Mouse (Mus musculus): ENCODE data around the gene Bola3.

Bola3 gene

GRCm38 (mm10) chr6:83370316-83370965 is 21.5 kb downstream of the Bola3 start:
- H3K9me3 ChIP-seq (ENCODE audit: low read length): peaks cover 10% of the 10 kb centered on the region
- H3K4me1 ChIP-seq (replicated peaks; ENCODE audit: low read depth, low read length): peaks cover 35% of the 10 kb centered on the region
- peaks cover 23% of the 10 kb centered on the region for H3K36me3 ChIP-seq (ENCODE audit: insufficient read depth, low read length)
- no peak for TF ChIP-seq CTCF (conservative IDR thresholded peaks at IDR 0.05; ENCODE audit: low read length)
- TF ChIP-seq POU5F1 (IDR thresholded peaks at IDR 0.05; ENCODE audit: borderline replicate concordance, low read length): no peak
- no peak for TF ChIP-seq NANOG (IDR thresholded peaks at IDR 0.05; ENCODE audit: borderline replicate concordance, low read length)
- peaks cover 39% of the 10 kb centered on the region for H3K27me3 ChIP-seq (ENCODE audit: insufficient read depth, low read length)
- H3K4me3 ChIP-seq (replicated peaks; ENCODE audit: low read length): peak overlapping the region; percentile 54

DNA sequence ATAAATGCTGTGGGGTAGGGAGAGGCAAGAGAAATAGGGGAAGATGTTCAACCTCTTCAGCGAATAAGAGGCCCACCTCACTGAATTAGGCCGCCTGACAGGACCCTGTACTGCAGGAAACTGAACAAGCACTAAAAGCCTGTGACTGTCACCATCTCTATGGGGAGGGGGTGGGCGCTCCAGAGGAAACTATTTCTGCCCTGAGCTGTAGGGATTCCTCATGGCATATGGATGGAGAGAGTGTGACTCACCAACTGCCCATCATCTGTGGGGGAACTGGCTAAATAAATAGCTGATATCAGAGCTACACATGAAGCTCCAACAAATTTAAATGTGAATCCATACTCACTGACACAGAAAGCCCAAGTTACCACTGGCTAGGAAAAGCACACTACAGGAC is 22.4 kb downstream of the Bola3 start:
- H3K9me3 ChIP-seq (ENCODE audit: low read length): peaks cover 10% of the 10 kb centered on the region
- H3K4me3 ChIP-seq (replicated peaks; ENCODE audit: low read length): no peak overlapping the region
- peaks cover 32% of the 10 kb centered on the region for H3K4me1 ChIP-seq (replicated peaks; ENCODE audit: low read depth, low read length)
- peaks cover 38% of the 10 kb centered on the region for H3K27me3 ChIP-seq (ENCODE audit: insufficient read depth, low read length)
- peaks cover 25% of the 10 kb centered on the region for H3K36me3 ChIP-seq (ENCODE audit: insufficient read depth, low read length)
- TF ChIP-seq CTCF (conservative IDR thresholded peaks at IDR 0.05; ENCODE audit: low read length) (no peak), NANOG (IDR thresholded peaks at IDR 0.05; ENCODE audit: borderline replicate concordance, low read length) (no peak), POU5F1 (IDR thresholded peaks at IDR 0.05; ENCODE audit: borderline replicate concordance, low read length) (no peak)

GRCm38 (mm10) chr6:83373704-83374300 is 24.9 kb downstream of the Bola3 start:
- no peak for TF ChIP-seq POU5F1 (IDR thresholded peaks at IDR 0.05; ENCODE audit: borderline replicate concordance, low read length)
- no peak for TF ChIP-seq NANOG (IDR thresholded peaks at IDR 0.05; ENCODE audit: borderline replicate concordance, low read length)
- TF ChIP-seq CTCF (conservative IDR thresholded peaks at IDR 0.05; ENCODE audit: low read length): no peak
- Histone ChIP-seq H3K9me3 (ENCODE audit: low read length) (peaks cover 10% of the 10 kb centered on the region), H3K27me3 (ENCODE audit: insufficient read depth, low read length) (peaks cover 17% of the 10 kb centered on the region), H3K4me1 (replicated peaks; ENCODE audit: low read depth, low read length) (peaks cover 14% of the 10 kb centered on the region), H3K4me3 (replicated peaks; ENCODE audit: low read length) (no peak overlapping the region), H3K36me3 (ENCODE audit: insufficient read depth, low read length) (peaks cover 27% of the 10 kb centered on the region)

DNA sequence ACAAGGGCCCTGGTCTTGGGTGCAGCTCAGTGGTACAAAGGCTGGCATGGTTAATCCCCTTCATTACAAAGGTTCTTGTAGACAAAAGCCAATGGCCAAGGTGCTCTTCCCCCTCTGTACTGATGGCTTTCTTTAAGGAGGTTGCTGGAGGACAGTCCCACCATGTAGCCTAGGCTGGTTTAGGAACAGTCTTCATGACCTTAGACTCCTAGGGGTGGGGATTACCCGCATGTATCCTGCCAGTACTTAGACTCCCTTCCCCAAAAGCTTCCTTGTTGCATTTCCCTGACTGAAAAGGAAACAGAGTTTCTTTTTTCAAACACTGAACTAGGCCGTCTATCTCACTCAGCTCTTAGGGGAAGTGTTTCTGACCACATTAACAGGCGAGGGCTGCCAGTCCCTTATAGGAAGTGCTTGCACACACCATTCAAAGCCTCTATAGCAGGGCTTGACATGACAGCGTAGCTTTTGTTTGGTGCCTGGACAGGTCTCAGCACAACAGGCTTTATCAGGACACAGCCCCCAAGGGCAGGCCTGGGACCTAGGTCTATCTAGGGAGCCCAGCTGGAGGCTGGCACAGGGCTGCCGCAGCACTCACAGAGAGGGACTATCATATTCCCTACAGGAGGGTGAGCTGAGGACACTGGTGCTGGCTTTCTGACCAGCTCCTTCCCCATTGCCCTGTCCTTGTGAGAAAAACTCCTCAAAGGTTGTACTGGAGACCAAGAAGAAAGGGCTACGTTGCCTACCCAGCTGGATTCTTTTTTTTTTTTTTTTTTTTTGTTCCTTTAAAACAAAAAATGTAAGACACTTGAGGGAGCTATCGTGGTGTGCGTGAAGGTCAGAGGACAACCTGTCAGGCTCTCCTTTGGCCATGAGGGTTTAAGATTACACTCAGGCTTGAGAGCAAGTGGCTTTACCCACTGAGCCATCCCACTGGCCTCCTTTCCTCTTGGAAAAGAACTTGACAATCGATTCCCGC is 32.9 kb downstream of the Bola3 start:
- H3K36me3 ChIP-seq (ENCODE audit: insufficient read depth, low read length): peaks cover 10% of the 10 kb centered on the region; the same call in 1 of the 2 replicates
- TF ChIP-seq POU5F1 (IDR thresholded peaks at IDR 0.05; ENCODE audit: borderline replicate concordance, low read length) (no peak), NANOG (IDR thresholded peaks at IDR 0.05; ENCODE audit: borderline replicate concordance, low read length) (no peak)
- no peaks in the 10 kb centered on the region for H3K27me3 ChIP-seq (ENCODE audit: insufficient read depth, low read length)
- no peaks in the 10 kb centered on the region for H3K9me3 ChIP-seq (ENCODE audit: low read length)
- peaks cover 6% of the 10 kb centered on the region for H3K4me1 ChIP-seq (replicated peaks; ENCODE audit: low read depth, low read length)
- H3K4me3 ChIP-seq (replicated peaks; ENCODE audit: low read length): no peak overlapping the region

DNA sequence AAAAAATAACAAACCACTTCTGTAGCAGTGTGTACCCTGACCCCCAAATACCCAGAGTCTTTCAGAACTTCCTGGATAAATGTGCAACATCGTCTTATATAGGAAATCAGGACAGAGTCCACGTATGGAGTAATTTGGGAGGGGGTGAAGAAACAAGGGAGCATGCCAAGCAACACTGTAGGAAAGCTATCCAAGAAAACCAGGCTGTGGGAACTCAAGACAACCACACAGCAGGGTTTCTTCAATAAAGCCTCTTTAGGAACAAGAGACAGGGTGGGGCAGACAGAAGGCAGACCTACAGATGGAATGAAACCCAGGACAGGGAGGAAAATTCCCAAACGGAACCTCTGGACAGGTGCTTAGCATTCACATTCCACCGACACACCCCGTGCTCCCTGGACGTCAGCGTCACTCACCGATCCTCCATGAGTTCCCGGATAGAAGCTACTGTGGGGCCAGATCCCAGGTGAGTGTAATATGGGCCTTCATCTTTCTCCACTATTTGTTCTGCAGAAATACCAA is 36.7 kb downstream of the Bola3 start:
- Histone ChIP-seq H3K4me1 (replicated peaks; ENCODE audit: low read depth, low read length) (peaks cover 6% of the 10 kb centered on the region), H3K4me3 (replicated peaks; ENCODE audit: low read length) (no peak overlapping the region), H3K36me3 (ENCODE audit: insufficient read depth, low read length) (no peaks in the 10 kb centered on the region), H3K9me3 (ENCODE audit: low read length) (no peaks in the 10 kb centered on the region), H3K27me3 (ENCODE audit: insufficient read depth, low read length) (no peaks in the 10 kb centered on the region)
- TF ChIP-seq CTCF (conservative IDR thresholded peaks at IDR 0.05; ENCODE audit: low read length): no peak

DNA sequence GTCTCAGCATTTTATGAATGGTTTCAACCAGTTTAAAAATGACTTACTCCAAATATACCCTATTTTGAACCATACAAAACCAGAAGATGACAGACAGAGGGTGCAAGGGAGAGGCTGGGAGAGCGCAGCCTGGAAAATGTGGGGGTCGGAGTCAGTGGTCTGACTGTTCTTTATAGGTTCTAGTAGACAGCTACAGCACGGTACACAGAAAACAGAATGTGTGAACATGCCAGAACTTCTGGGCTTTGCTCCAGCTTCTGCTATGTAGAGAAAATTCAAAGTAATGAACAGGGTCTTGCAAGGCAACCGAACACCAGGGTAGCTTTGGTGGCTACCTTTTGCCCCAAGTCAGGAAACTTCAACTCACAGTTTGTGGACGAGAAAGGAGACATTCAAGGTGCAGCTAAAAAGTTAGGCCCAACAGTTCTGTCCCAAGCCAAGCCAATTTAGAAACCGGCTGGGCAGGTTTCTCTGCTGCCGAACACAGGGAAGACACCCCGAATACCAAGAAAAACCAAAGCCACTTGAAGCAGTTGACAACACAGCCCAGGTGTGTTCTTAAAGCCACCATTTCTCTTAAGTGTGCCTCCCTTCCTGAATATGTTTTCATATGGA is 43.3 kb downstream of the Bola3 start:
- Histone ChIP-seq H3K4me3 (replicated peaks; ENCODE audit: low read length) (no peak overlapping the region), H3K4me1 (replicated peaks; ENCODE audit: low read depth, low read length) (no peaks in the 10 kb centered on the region), H3K36me3 (ENCODE audit: insufficient read depth, low read length) (no peaks in the 10 kb centered on the region), H3K9me3 (ENCODE audit: low read length) (no peaks in the 10 kb centered on the region), H3K27me3 (ENCODE audit: insufficient read depth, low read length) (no peaks in the 10 kb centered on the region)
- TF ChIP-seq NANOG (IDR thresholded peaks at IDR 0.05; ENCODE audit: borderline replicate concordance, low read length) (no peak), POU5F1 (IDR thresholded peaks at IDR 0.05; ENCODE audit: borderline replicate concordance, low read length) (no peak), CTCF (conservative IDR thresholded peaks at IDR 0.05; ENCODE audit: low read length) (no peak)

GRCm38 (mm10) chr6:83394122-83394521 is 45.2 kb downstream of the Bola3 start:
- no peaks in the 10 kb centered on the region for H3K4me1 ChIP-seq (replicated peaks; ENCODE audit: low read depth, low read length)
- H3K9me3 ChIP-seq (ENCODE audit: low read length): no peaks in the 10 kb centered on the region
- no peaks in the 10 kb centered on the region for H3K27me3 ChIP-seq (ENCODE audit: insufficient read depth, low read length)
- no peak overlapping the region for H3K4me3 ChIP-seq (replicated peaks; ENCODE audit: low read length)
- TF ChIP-seq CTCF (conservative IDR thresholded peaks at IDR 0.05; ENCODE audit: low read length) (no peak), POU5F1 (IDR thresholded peaks at IDR 0.05; ENCODE audit: borderline replicate concordance, low read length) (no peak), NANOG (IDR thresholded peaks at IDR 0.05; ENCODE audit: borderline replicate concordance, low read length) (no peak)
- no peaks in the 10 kb centered on the region for H3K36me3 ChIP-seq (ENCODE audit: insufficient read depth, low read length)

All from E14TG2a.4 (cell line).